Mouse (Mus musculus) erythroblast, embryonic 14.5 days (primary cell): ENCODE results near the gene Chaf1a. TPM values are rescaled to one million over a fixed set of nuclear protein-coding genes. Genes with fewer than 3 reads are reported as not detected.

Experiments
- H3K27me3 ChIP-seq: 2 replicates; pipeline ENCODE4 v1.6.1; 2012; ENCODE audit warnings: inconsistent platforms; ENCODE audit not compliant: control insufficient read depth
- H3K36me3 ChIP-seq: 2 replicates; pipeline ENCODE4 v1.6.1; 2012; ENCODE audit warnings: mild to moderate bottlenecking, inconsistent platforms; ENCODE audit not compliant: control insufficient read depth
- H3K4me1 ChIP-seq: 2 replicates; pipeline ENCODE4 v1.6.1; 2012; ENCODE audit warnings: inconsistent platforms; ENCODE audit not compliant: control insufficient read depth
- H3K4me3 ChIP-seq: replicated peaks from 2 replicates; pipeline ENCODE3; 2012; ENCODE audit warnings: moderate library complexity, mild to moderate bottlenecking, inconsistent platforms
- H3K9me3 ChIP-seq: 2 replicates; pipeline ENCODE4 v1.6.1; 2012; ENCODE audit warnings: low read length, inconsistent platforms, mixed read lengths; ENCODE audit not compliant: control insufficient read depth
- GATA1 ChIP-seq: IDR thresholded peaks from 2 replicates; pipeline ENCODE4 v1.6.1; 2012; ENCODE audit warnings: low read length, inconsistent platforms, mixed read lengths
- TAL1 ChIP-seq: IDR thresholded peaks from 3 replicates; pipeline ENCODE4 v1.6.1; 2012; ENCODE audit warnings: low read length, inconsistent platforms, mixed read lengths
- polyA plus RNA-seq: library from polyadenylated mRNA; stranded (reverse); fragments of >175 nt; gene quantifications from 2 replicates; pipeline ENCODE4 v1.2.3, GENCODE M21; 2012

Gene Chaf1a
- polyA plus RNA-seq, 1 experiment, result 10.0 TPM

DNA sequence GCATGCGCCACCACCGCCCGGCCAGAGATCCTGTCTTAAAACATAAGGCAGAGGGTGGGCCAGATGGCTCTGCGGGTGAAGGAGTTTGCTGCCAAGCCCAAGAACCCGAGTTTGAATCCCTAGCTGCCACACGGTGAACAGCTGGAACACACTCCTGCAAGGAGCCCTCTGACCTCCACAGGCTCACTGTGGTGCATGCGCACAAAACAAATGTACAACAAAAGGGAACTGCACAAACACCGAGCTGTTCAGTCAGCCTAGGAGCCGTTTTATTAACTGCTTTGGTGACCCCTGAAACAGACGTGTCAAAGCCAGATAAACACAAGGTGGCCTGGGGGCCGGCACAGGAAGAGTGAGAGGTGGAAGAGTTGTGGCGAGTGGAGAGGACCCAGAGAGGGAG, 79.2 kb downstream of the Chaf1a start:
- H3K9me3 ChIP-seq, result peaks cover 19% of the 10 kb centered on the region
- no peak for TF ChIP-seq GATA1
- no peak for TF ChIP-seq TAL1
- peaks cover 7% of the 10 kb centered on the region for H3K4me1 ChIP-seq
- H3K4me3 ChIP-seq, result no peak overlapping the region
- H3K36me3 ChIP-seq, result no peaks in the 10 kb centered on the region
- peaks cover 77% of the 10 kb centered on the region for H3K27me3 ChIP-seq

DNA sequence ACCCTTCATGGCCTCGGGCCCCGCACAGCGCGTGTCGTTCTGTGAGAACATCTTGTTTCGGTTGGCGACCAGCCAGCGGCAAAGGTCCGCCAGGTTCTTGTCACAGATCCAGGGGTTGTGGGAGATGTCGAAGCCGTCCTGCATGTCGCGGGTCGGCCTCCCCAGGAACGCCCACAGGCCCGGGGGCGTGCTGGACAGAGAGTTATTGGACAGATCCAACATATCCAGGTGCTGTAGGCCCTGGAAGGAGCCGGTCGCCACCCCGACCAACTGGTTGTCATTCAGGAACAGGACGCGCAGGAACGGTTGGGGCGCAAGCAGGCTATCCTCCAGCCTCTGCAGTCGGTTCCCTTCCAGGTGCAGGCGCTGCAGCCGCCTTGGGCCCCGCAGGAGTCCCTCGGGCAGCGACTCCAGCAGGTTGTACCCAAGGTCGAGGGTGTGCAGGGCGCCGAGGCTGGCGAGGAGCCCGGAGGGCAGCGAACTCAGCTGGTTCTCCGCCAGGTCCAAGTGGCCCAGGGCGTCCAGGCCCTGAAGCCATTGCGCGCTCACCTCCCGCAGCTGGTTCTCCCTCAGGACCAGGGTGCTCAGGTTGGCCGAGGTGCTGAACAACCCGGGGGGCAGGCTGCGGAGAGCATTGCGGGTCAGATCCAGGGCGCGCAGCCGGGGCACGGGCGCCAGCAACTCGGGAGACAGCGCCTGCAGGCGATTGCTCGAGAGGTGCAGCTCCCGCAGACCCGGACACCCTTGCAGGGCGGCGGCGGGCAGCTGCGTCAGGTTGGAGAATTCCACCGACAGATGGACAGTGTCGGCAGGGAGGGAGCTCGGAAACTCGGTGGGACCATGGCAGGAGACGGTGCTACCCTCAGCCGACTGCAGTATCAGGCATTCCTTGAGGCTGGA, 80.0 kb downstream of the Chaf1a start:
- Histone ChIP-seq H3K36me3 (no peaks in the 10 kb centered on the region), H3K9me3 (peaks cover 19% of the 10 kb centered on the region), H3K4me3 (no peak overlapping the region), H3K27me3 (peaks cover 82% of the 10 kb centered on the region), H3K4me1 (peaks cover 11% of the 10 kb centered on the region)
- no peak for TF ChIP-seq GATA1
- TF ChIP-seq TAL1, result no peak

DNA sequence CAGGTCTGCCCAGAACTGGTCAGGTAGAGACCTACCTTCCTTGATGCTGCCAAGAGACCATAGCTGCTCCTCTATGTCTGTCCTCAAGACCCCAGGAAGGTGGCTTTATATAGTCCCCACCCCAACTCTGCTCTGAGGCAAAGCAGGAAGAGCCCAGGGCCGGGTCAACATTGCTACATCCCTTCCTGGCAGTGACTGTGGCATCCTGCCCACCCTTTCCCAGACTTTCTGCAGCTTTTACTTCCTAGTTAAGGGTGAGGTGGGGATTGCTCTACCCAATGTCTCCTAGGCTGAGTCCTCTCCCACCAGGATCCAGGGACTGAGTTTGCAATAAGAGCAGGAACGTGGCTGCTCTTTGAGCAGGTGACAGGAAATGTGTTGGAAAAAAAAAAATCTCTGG, 81.6 kb downstream of the Chaf1a start, which contains the start of gene Lrg1:
TSS of gene Lrg1 (minus strand) at position 176 of the 400 bp plus-strand sequence.
- Histone ChIP-seq H3K36me3 (no peaks in the 10 kb centered on the region), H3K4me1 (peaks cover 11% of the 10 kb centered on the region), H3K4me3 (no peak within 1 kb of the TSS), H3K9me3 (peaks cover 19% of the 10 kb centered on the region), H3K27me3 (peaks cover 76% of the 10 kb centered on the region)
- TF ChIP-seq GATA1 (no peak), TAL1 (no peak)

Other genes with a start within 250 kb of the Chaf1a start
- gene Zfp119a, start 161.5 kb upstream of the Chaf1a start, polyA plus RNA-seq, result not detected in 2 replicates
- gene Zfp959, start 148.3 kb upstream of the Chaf1a start, polyA plus RNA-seq, result 0.06 and 0.10 TPM in 2 replicates
- gene Zfp119b, start 90.9 kb upstream of the Chaf1a start, polyA plus RNA-seq, result not detected in 2 replicates
- 0.34 and 0.37 TPM in 2 replicates for gene Ebi3, start 87.8 kb upstream of the Chaf1a start, polyA plus RNA-seq
- gene Yju2, start 81.3 kb upstream of the Chaf1a start, polyA plus RNA-seq, result 1.6 and 1.7 TPM in 2 replicates
- gene Shd, start 70.0 kb upstream of the Chaf1a start, polyA plus RNA-seq, result not detected in 2 replicates
- not detected in 2 replicates for gene Fsd1, start 53.9 kb upstream of the Chaf1a start, polyA plus RNA-seq
- gene Stap2, start 34.9 kb upstream of the Chaf1a start, polyA plus RNA-seq, result 0.04 TPM in 1 of 2 replicates, not detected in the other
- 0.76 and 1.1 TPM in 2 replicates for gene Mpnd, start 34.7 kb upstream of the Chaf1a start, polyA plus RNA-seq
- gene Sh3gl1, start 3.8 kb upstream of the Chaf1a start, polyA plus RNA-seq, result 5.9 TPM in 2 replicates
- gene Ubxn6, start 34.6 kb downstream of the Chaf1a start, polyA plus RNA-seq, result 3.4 and 4.0 TPM in 2 replicates
- gene Hdgfl2, start 39.2 kb downstream of the Chaf1a start, polyA plus RNA-seq, result 35.9 and 38.5 TPM in 2 replicates
- not detected in 2 replicates for gene Plin4, start 69.4 kb downstream of the Chaf1a start, polyA plus RNA-seq
- not detected in 2 replicates for gene Plin5, start 77.2 kb downstream of the Chaf1a start, polyA plus RNA-seq
- gene Lrg1, start 81.6 kb downstream of the Chaf1a start, polyA plus RNA-seq, result 0.03 TPM in 1 of 2 replicates, not detected in the other
- 0.05 and 0.06 TPM in 2 replicates for gene Sema6b, start 99.9 kb downstream of the Chaf1a start, polyA plus RNA-seq
- gene Tnfaip8l1, start 122.0 kb downstream of the Chaf1a start, polyA plus RNA-seq, result 0.07 and 0.10 TPM in 2 replicates
- 1.7 and 1.8 TPM in 2 replicates for gene Mydgf, start 143.5 kb downstream of the Chaf1a start, polyA plus RNA-seq
- 5.6 and 6.1 TPM in 2 replicates for gene Dpp9, start 178.5 kb downstream of the Chaf1a start, polyA plus RNA-seq
- 0.64 and 0.80 TPM in 2 replicates for gene Fem1a, start 216.4 kb downstream of the Chaf1a start, polyA plus RNA-seq
- gene Ticam1, start 236.3 kb downstream of the Chaf1a start, polyA plus RNA-seq, result 0.90 and 0.96 TPM in 2 replicates